Mouse (Mus musculus) cerebellum, postnatal 36 days (tissue): ENCODE measurements around the gene Drd3.
A peak's percentile ranks its signal among the peaks of the same experiment; 100 is the strongest.

Source experiments
- DNase-seq, 2 experiments: peaks; one replicate each; pipeline ENCODE4 v3.0.0; 2021 to 2022; ENCODE audit warnings: mixed read lengths in 2 of 2

The Drd3 gene

GRCm38 (mm10) chr16:43802466-43802865, 48.6 kb downstream of the Drd3 start:
- DNase-seq: no peak

- no peak for DNase-seq
Observed at GRCm38 (mm10) chr16:43804364-43804763, 50.5 kb downstream of the Drd3 start.

GRCm38 (mm10) chr16:43807048-43807447, 53.2 kb downstream of the Drd3 start:
- DNase-seq: no peak

GRCm38 (mm10) chr16:43809429-43809828, 55.6 kb downstream of the Drd3 start:
- no peak for DNase-seq

GRCm38 (mm10) chr16:43811402-43811801, 57.6 kb downstream of the Drd3 start:
- DNase-seq: no peak

GRCm38 (mm10) chr16:43814644-43815043, 60.8 kb downstream of the Drd3 start:
- DNase-seq: peak; percentile 49

GRCm38 (mm10) chr16:43816321-43816720, 62.5 kb downstream of the Drd3 start:
- DNase-seq: no peak

GRCm38 (mm10) chr16:43818404-43818803, 64.6 kb downstream of the Drd3 start:
- no peak for DNase-seq

- DNase-seq: no peak
Observed at GRCm38 (mm10) chr16:43827492-43827891, 73.7 kb downstream of the Drd3 start.

- no peak for DNase-seq
Observed at GRCm38 (mm10) chr16:43831957-43832356, 78.1 kb downstream of the Drd3 start.

- DNase-seq: no peak
Observed at GRCm38 (mm10) chr16:43841236-43841635, 87.4 kb downstream of the Drd3 start.

GRCm38 (mm10) chr16:43849839-43850238, 96.0 kb downstream of the Drd3 start:
- no peak for DNase-seq

- DNase-seq: no peak
Observed at GRCm38 (mm10) chr16:43858941-43859476, 105.2 kb downstream of the Drd3 start.

- no peak for DNase-seq
Observed at GRCm38 (mm10) chr16:43860624-43861023, 106.8 kb downstream of the Drd3 start.

- no peak for DNase-seq
Observed at GRCm38 (mm10) chr16:43869805-43870204, 116.0 kb downstream of the Drd3 start.

- no peak for DNase-seq
Observed at GRCm38 (mm10) chr16:43871419-43871818, 117.6 kb downstream of the Drd3 start.
